Mouse (Mus musculus) stomach, postnatal 0 days (tissue): ENCODE measurements around the gene Myo9a.

Source experiments
- CTCF ChIP-seq: IDR thresholded peaks from 2 replicates; pipeline ENCODE4 v1.5.1; 2016; ENCODE audit warnings: antibody characterized with exemption, low read depth, mild to moderate bottlenecking, moderate library complexity
- EP300 ChIP-seq: optimal IDR thresholded peaks from 2 replicates; pipeline ENCODE3; 2016; ENCODE audit warnings: antibody characterized with exemption

GRCm38 (mm10) chr9:59718237-59718636 lies 32.5 kb upstream of the Myo9a start:
- TF ChIP-seq EP300 (no peak), CTCF (no peak)
